Mouse (Mus musculus) bone marrow, adult 2 months (tissue): ENCODE measurements around the gene Map3k13.

Source experiments
- CTCF ChIP-seq: fragments of 200-500 bp; IDR thresholded peaks from 2 replicates; pipeline ENCODE4 v1.5.1; 2011; ENCODE audit warnings: low read length, control low read depth; ENCODE audit not compliant: control insufficient read depth, insufficient read depth
- POLR2A ChIP-seq: fragments of 200-500 bp; IDR thresholded peaks from 2 replicates; pipeline ENCODE4 v1.6.1; 2011; ENCODE audit warnings: low read depth, mild to moderate bottlenecking, control low read depth, low read length, borderline replicate concordance; ENCODE audit not compliant: control insufficient read depth

GRCm38 (mm10) chr16:21977347-21977746 is 183.2 kb downstream of the Map3k13 start:
- TF ChIP-seq CTCF, result no peak
- TF ChIP-seq POLR2A, result no peak
